Mouse (Mus musculus) layer of hippocampus, postnatal 25 days (tissue): ENCODE data around the gene Ager. TPM values are rescaled to one million over a fixed set of nuclear protein-coding genes. Genes with fewer than 3 reads are reported as not detected.

ENCODE experiments used
- DNase-seq, 2 experiments: peaks; one replicate each; pipeline ENCODE4 v3.0.0; 2022; ENCODE audit warnings: mixed read lengths in 2 of 2, low spot score in 1 of 2; ENCODE audit errors: extremely low spot score in 1 of 2
- total RNA-seq, 2 experiments: library from RNA; stranded (reverse); gene quantifications; 2 replicates each; pipeline ENCODE4 v1.2.3; 2021

The Ager gene
- total RNA-seq, 2 experiments from 2014 or later: 0.94 to 1.1 TPM

- no peak for DNase-seq
These were observed 30.9 kb downstream of the Ager start for GRCm38 (mm10) chr17:34628644-34628967.

GRCm38 (mm10) chr17:34629221-34629751 lies 31.6 kb downstream of the Ager start, which contains the start of gene Prrt1:
Gene Prrt1 (plus strand): TSS chr17:34629533.
- no peak for DNase-seq

GRCm38 (mm10) chr17:34629796-34630603 lies 32.3 kb downstream of the Ager start:
- no peak for DNase-seq

- no peak for DNase-seq
These were observed 33.2 kb downstream of the Ager start for GRCm38 (mm10) chr17:34630761-34631301.

GRCm38 (mm10) chr17:34631647-34632046 lies 34.0 kb downstream of the Ager start:
- DNase-seq: no peak

- DNase-seq: peak; percentile 74 to 80
These were observed 34.6 kb downstream of the Ager start for GRCm38 (mm10) chr17:34632261-34632691.

GRCm38 (mm10) chr17:34635671-34636070 lies 38.0 kb downstream of the Ager start:
- DNase-seq: no peak

- DNase-seq: no peak
These were observed 39.8 kb downstream of the Ager start for GRCm38 (mm10) chr17:34637459-34637858.

- DNase-seq: no peak
These were observed 42.0 kb downstream of the Ager start for GRCm38 (mm10) chr17:34639461-34640255.

GRCm38 (mm10) chr17:34640778-34641601 lies 43.3 kb downstream of the Ager start:
- DNase-seq: no peak

- no peak for DNase-seq
These were observed 44.3 kb downstream of the Ager start for GRCm38 (mm10) chr17:34641945-34642344.

GRCm38 (mm10) chr17:34643379-34643778 lies 45.7 kb downstream of the Ager start:
- DNase-seq: no peak

- no peak for DNase-seq
These were observed 46.3 kb downstream of the Ager start for GRCm38 (mm10) chr17:34643944-34644343.

GRCm38 (mm10) chr17:34644608-34645007 lies 46.9 kb downstream of the Ager start, which contains the start of gene Fkbpl:
Gene Fkbpl (plus strand): TSS chr17:34644764.
- peak; percentile 83 to 88 for DNase-seq

GRCm38 (mm10) chr17:34645256-34645829 lies 47.7 kb downstream of the Ager start:
- no peak for DNase-seq

- DNase-seq: no peak
These were observed 48.3 kb downstream of the Ager start for GRCm38 (mm10) chr17:34645831-34646511.

- peak; percentile 71 to 76 for DNase-seq
These were observed 49.5 kb downstream of the Ager start, which contains the start of gene Atf6b for GRCm38 (mm10) chr17:34646906-34647787. Gene Atf6b (plus strand): TSS chr17:34647146.
